Mouse (Mus musculus) right cerebral cortex, postnatal 10 days (tissue): ENCODE measurements around the gene Olfr871.
"Not testable (repeated sequence)": the region's sequence is repeated elsewhere in the genome, so short reads cannot be mapped to it uniquely, and the experiment has no call there.

Experiments
- DNase-seq, 2 experiments: peaks; one replicate each; pipeline ENCODE4 v3.0.0; 2021; ENCODE audit warnings: low spot score in 2 of 2

Gene Olfr871

GRCm38 (mm10) chr9:20211907-20212306 is at the start of gene Olfr871:
Olfr871 (plus strand) TSS chr9:20212207.
- DNase-seq, result no peak

GRCm38 (mm10) chr9:20173957-20174356 is 38.0 kb upstream of the Olfr871 start, which contains the start of gene Olfr870:
Olfr870 (minus strand) TSS chr9:20174057.
- no peak for DNase-seq

- no peak for DNase-seq
Measured at GRCm38 (mm10) chr9:20179463-20179862, 32.5 kb upstream of the Olfr871 start.

GRCm38 (mm10) chr9:20202131-20202530 is 9.9 kb upstream of the Olfr871 start:
- DNase-seq, result no peak

- DNase-seq, result not testable (repeated sequence)
Measured at GRCm38 (mm10) chr9:20203413-20203984, 8.5 kb upstream of the Olfr871 start.

GRCm38 (mm10) chr9:20210812-20211211 is 1.2 kb upstream of the Olfr871 start:
- no peak for DNase-seq

GRCm38 (mm10) chr9:20211477-20211876 is 530 bp upstream of the Olfr871 start:
- no peak for DNase-seq

- no peak for DNase-seq
Measured at GRCm38 (mm10) chr9:20236819-20237218, 24.8 kb downstream of the Olfr871 start, which contains the start of gene Olfr872. Olfr872 (plus strand) TSS chr9:20237119.

- no peak for DNase-seq
Measured at GRCm38 (mm10) chr9:20237378-20237777, 25.4 kb downstream of the Olfr871 start.
